Mouse (Mus musculus): Measurements from ENCODE around the gene 4930442H23Rik. TPM values are rescaled to one million over a fixed set of nuclear protein-coding genes. Genes with fewer than 3 reads are reported as not detected.

4930442H23Rik gene
- polyA plus RNA-seq, 1 experiment from 2014 or later, result not detected

DNA sequence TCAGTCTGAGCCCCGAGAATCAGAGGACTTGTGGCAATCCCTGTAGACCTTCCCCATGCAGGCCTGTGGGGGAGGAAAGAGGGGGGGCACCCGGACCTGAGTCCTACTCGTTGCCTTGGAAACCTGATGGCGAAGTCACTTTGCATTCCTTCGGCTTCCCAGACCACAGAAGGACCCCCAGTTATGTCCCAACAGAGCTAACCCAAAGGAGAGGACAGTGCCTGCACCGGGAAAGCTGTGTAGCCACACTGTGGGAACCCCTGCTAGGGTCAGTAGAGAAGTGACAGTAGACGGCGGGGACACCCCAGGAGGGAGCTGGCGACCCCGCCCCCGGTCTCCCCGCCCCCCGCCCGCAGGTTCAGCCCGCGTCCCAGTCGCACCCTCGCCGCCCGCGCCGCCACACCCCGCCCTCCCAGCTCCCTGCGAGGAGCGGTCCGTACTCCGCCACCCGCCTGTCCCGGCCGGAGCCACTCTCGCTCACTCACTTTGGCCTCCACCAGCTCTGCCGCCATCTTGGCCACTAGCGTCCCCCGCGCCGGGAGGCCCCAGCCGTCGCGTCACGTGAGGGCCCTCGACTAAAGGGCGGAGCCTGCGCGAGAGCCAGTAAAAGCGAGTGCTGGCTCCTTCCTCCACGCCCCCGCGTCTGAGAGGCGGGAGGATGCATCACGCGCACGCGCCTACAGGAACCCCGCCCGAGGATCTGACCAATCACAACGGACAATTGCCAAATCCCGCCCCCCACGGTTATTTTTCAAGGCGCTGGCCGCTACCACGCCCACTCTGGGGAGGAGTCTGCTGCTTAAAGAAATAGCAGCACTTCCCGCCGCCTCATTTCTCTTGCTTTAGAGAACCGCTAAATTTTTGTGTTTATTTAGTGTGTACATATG lies 16.2 kb downstream of the 4930442H23Rik start, which contains the start of gene Pias4:
Pias4 (minus strand) TSS at position 724 of the 887 bp plus-strand sequence.
- H3K4me1 ChIP-seq (ENCODE audit: control insufficient read depth, insufficient read depth, low read length), result peaks cover 17% of the 10 kb centered on the region
- H3K9me3 ChIP-seq (ENCODE audit: control insufficient read depth, low read length), result no peaks in the 10 kb centered on the region
- ATAC-seq (ENCODE audit: low FRiP score, low TSS enrichment) (peak; percentile 94), DNase-seq (peak; percentile 100)
- H3K27me3 ChIP-seq (ENCODE audit: control insufficient read depth, insufficient read depth, low read length), result no peaks in the 10 kb centered on the region
- H3K4me2 ChIP-seq (ENCODE audit: low read length), result peak within 1 kb of the TSS; percentile 91
- peaks cover 15% of the 10 kb centered on the region for H3K36me3 ChIP-seq (ENCODE audit: control insufficient read depth, insufficient read depth, low read length)
- peak within 1 kb of the TSS; percentile 70 for H3K27ac ChIP-seq (replicated peaks; ENCODE audit: low read depth, low read length)
- H3K9ac ChIP-seq (replicated peaks; ENCODE audit: low read length), result peak within 1 kb of the TSS; percentile 85
- under 1% methylated on average over 63 of the region's 64 CpGs for WGBS
- H3K4me3 ChIP-seq (replicated peaks; ENCODE audit: low read depth, low read length), result peak within 1 kb of the TSS; percentile 86

DNA sequence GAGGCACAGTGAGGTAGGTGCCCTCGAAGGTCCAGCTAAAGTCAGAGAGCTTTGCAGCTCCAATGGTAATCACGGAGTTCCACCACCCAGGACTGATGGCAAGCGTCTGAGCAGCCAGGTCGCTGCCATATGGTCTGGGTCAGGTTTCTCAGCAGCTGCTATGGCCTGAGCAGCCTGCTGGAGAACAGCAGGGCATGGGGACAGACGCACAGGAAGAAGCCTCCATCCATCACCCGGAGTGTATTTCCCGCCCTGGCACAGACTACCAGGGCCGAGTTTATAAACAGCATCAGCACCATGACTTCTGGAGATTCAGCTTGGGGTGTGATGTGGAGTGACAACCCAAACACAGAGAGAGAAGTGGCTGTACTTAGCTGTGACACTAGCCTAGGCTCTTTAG lies 18.5 kb downstream of the 4930442H23Rik start:
- DNase-seq, result no peak
- peaks cover 17% of the 10 kb centered on the region for H3K4me1 ChIP-seq (ENCODE audit: control insufficient read depth, insufficient read depth, low read length)
- H3K27me3 ChIP-seq (ENCODE audit: control insufficient read depth, insufficient read depth, low read length), result no peaks in the 10 kb centered on the region
- no peak overlapping the region for H3K4me3 ChIP-seq (replicated peaks; ENCODE audit: low read depth, low read length)
- no peaks in the 10 kb centered on the region for H3K9me3 ChIP-seq (ENCODE audit: control insufficient read depth, low read length)
- no peak overlapping the region; the same call in 1 of the 2 replicates for H3K9ac ChIP-seq (replicated peaks; ENCODE audit: low read length)
- no peak overlapping the region for H3K27ac ChIP-seq (replicated peaks; ENCODE audit: low read depth, low read length)
- peaks cover 36% of the 10 kb centered on the region for H3K36me3 ChIP-seq (ENCODE audit: control insufficient read depth, insufficient read depth, low read length)
- 90% methylated on average over 8 of the region's 8 CpGs for WGBS
- ATAC-seq (ENCODE audit: low FRiP score, low TSS enrichment), result no peak
- H3K4me2 ChIP-seq (ENCODE audit: low read length), result no peak overlapping the region

DNA sequence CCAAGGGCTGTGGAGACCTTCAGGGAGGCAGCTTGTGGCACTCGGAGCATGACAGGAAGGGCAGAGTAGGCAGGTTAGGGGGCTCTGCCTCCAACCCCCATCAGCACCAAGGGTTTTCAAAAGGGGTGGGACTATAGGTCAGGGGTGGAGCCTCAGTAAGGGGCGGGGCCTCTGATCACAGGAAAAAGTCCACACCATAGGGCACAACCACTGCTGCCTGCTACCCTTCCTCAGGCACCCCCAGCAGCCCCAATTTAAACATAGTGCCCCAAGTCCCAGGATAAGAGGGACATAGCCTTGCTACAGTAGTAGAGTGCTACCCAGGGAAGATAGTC lies 21.4 kb downstream of the 4930442H23Rik start:
- Histone ChIP-seq H3K9me3 (ENCODE audit: control insufficient read depth, low read length) (no peaks in the 10 kb centered on the region), H3K4me2 (ENCODE audit: low read length) (no peak overlapping the region), H3K4me3 (replicated peaks; ENCODE audit: low read depth, low read length) (no peak overlapping the region), H3K4me1 (ENCODE audit: control insufficient read depth, insufficient read depth, low read length) (peaks cover 8% of the 10 kb centered on the region), H3K36me3 (ENCODE audit: control insufficient read depth, insufficient read depth, low read length) (peaks cover 56% of the 10 kb centered on the region), H3K9ac (replicated peaks; ENCODE audit: low read length) (no peak overlapping the region), H3K27me3 (ENCODE audit: control insufficient read depth, insufficient read depth, low read length) (no peaks in the 10 kb centered on the region), H3K27ac (replicated peaks; ENCODE audit: low read depth, low read length) (no peak overlapping the region)
- DNase-seq, result no peak
- ATAC-seq (ENCODE audit: low FRiP score, low TSS enrichment), result no peak
- 79% methylated on average over 2 of the region's 2 CpGs for WGBS

- Histone ChIP-seq H3K27me3 (ENCODE audit: control insufficient read depth, insufficient read depth, low read length) (no peaks in the 10 kb centered on the region), H3K4me2 (ENCODE audit: low read length) (no peak overlapping the region), H3K27ac (replicated peaks; ENCODE audit: low read depth, low read length) (no peak overlapping the region), H3K4me3 (replicated peaks; ENCODE audit: low read depth, low read length) (no peak overlapping the region), H3K9ac (replicated peaks; ENCODE audit: low read length) (no peak overlapping the region), H3K4me1 (ENCODE audit: control insufficient read depth, insufficient read depth, low read length) (peaks cover 5% of the 10 kb centered on the region), H3K36me3 (ENCODE audit: control insufficient read depth, insufficient read depth, low read length) (peaks cover 62% of the 10 kb centered on the region), H3K9me3 (ENCODE audit: control insufficient read depth, low read length) (no peaks in the 10 kb centered on the region)
- DNase-seq (no peak), ATAC-seq (ENCODE audit: low FRiP score, low TSS enrichment) (no peak)
- WGBS, result 96% methylated on average over 7 of the region's 8 CpGs
These were observed 21.9 kb downstream of the 4930442H23Rik start for GRCm38 (mm10) chr10:81161602-81162317.

DNA sequence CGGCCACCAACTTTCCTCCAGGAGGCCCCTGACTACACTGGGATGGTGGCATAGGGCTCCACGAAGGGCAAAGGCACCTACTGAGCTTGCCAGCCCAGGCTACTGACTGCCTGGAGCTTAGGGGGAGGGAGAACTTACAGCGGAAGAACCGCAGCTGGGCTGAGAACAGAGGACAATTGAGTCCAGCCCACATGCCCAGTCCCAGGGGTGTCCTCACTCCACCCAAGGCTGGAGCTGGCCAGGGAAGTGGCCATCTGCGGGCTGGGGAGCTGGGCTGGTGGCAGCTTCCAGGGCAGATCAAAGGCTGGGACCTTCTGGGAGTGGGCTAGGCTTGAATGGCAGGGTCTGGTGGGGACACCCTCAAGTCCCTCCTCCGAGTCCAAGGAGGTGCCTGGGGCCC lies 28.9 kb downstream of the 4930442H23Rik start:
- 84% methylated on average over 6 of the region's 6 CpGs for WGBS
- H3K36me3 ChIP-seq (ENCODE audit: control insufficient read depth, insufficient read depth, low read length), result peaks cover 81% of the 10 kb centered on the region

GRCm38 (mm10) chr10:81154313-81154712 lies 29.3 kb downstream of the 4930442H23Rik start:
- H3K27me3 ChIP-seq (ENCODE audit: control insufficient read depth, insufficient read depth, low read length), result no peaks in the 10 kb centered on the region
- peaks cover 83% of the 10 kb centered on the region for H3K36me3 ChIP-seq (ENCODE audit: control insufficient read depth, insufficient read depth, low read length)
- no peak overlapping the region for H3K4me2 ChIP-seq (ENCODE audit: low read length)
- no peak for DNase-seq
- H3K4me3 ChIP-seq (replicated peaks; ENCODE audit: low read depth, low read length), result no peak overlapping the region
- no peak overlapping the region for H3K9ac ChIP-seq (replicated peaks; ENCODE audit: low read length)
- 93% methylated on average over 12 of the region's 12 CpGs for WGBS
- no peaks in the 10 kb centered on the region for H3K9me3 ChIP-seq (ENCODE audit: control insufficient read depth, low read length)
- no peak overlapping the region for H3K27ac ChIP-seq (replicated peaks; ENCODE audit: low read depth, low read length)
- no peak for ATAC-seq (ENCODE audit: low FRiP score, low TSS enrichment)
- no peaks in the 10 kb centered on the region for H3K4me1 ChIP-seq (ENCODE audit: control insufficient read depth, insufficient read depth, low read length)

More for the DNA sequence above, 28.9 kb downstream of the 4930442H23Rik start:
- H3K4me1 ChIP-seq (ENCODE audit: control insufficient read depth, insufficient read depth, low read length), result no peaks in the 10 kb centered on the region
- ATAC-seq (ENCODE audit: low FRiP score, low TSS enrichment), result no peak
- no peak overlapping the region for H3K9ac ChIP-seq (replicated peaks; ENCODE audit: low read length)
- H3K4me3 ChIP-seq (replicated peaks; ENCODE audit: low read depth, low read length), result no peak overlapping the region
- H3K4me2 ChIP-seq (ENCODE audit: low read length), result no peak overlapping the region
- no peak overlapping the region for H3K27ac ChIP-seq (replicated peaks; ENCODE audit: low read depth, low read length)
- no peaks in the 10 kb centered on the region for H3K9me3 ChIP-seq (ENCODE audit: control insufficient read depth, low read length)
- no peaks in the 10 kb centered on the region for H3K27me3 ChIP-seq (ENCODE audit: control insufficient read depth, insufficient read depth, low read length)
- DNase-seq, result no peak

- no peak overlapping the region for H3K9ac ChIP-seq (replicated peaks; ENCODE audit: low read length)
- peaks cover 83% of the 10 kb centered on the region for H3K36me3 ChIP-seq (ENCODE audit: control insufficient read depth, insufficient read depth, low read length)
- H3K27me3 ChIP-seq (ENCODE audit: control insufficient read depth, insufficient read depth, low read length), result no peaks in the 10 kb centered on the region
- 0 out of 2 replicates have a peak overlapping the region, but pooled peaks have one; percentile 9 for H3K27ac ChIP-seq (replicated peaks; ENCODE audit: low read depth, low read length)
- no peak overlapping the region for H3K4me3 ChIP-seq (replicated peaks; ENCODE audit: low read depth, low read length)
- no peak overlapping the region for H3K4me2 ChIP-seq (ENCODE audit: low read length)
- WGBS, result 87% methylated on average over 12 of the region's 12 CpGs
- ATAC-seq (ENCODE audit: low FRiP score, low TSS enrichment), result no peak
- no peak for DNase-seq
- H3K4me1 ChIP-seq (ENCODE audit: control insufficient read depth, insufficient read depth, low read length), result no peaks in the 10 kb centered on the region
- H3K9me3 ChIP-seq (ENCODE audit: control insufficient read depth, low read length), result no peaks in the 10 kb centered on the region
These were observed 31.0 kb downstream of the 4930442H23Rik start for GRCm38 (mm10) chr10:81152609-81153008.

- Histone ChIP-seq H3K9me3 (ENCODE audit: control insufficient read depth, low read length) (no peaks in the 10 kb centered on the region), H3K9ac (replicated peaks; ENCODE audit: low read length) (no peak overlapping the region), H3K27me3 (ENCODE audit: control insufficient read depth, insufficient read depth, low read length) (no peaks in the 10 kb centered on the region), H3K36me3 (ENCODE audit: control insufficient read depth, insufficient read depth, low read length) (peaks cover 82% of the 10 kb centered on the region), H3K27ac (replicated peaks; ENCODE audit: low read depth, low read length) (no peak overlapping the region), H3K4me2 (ENCODE audit: low read length) (no peak overlapping the region), H3K4me1 (ENCODE audit: control insufficient read depth, insufficient read depth, low read length) (no peaks in the 10 kb centered on the region), H3K4me3 (replicated peaks; ENCODE audit: low read depth, low read length) (no peak overlapping the region)
- no peak for ATAC-seq (ENCODE audit: low FRiP score, low TSS enrichment)
- WGBS, result 79% methylated on average over 6 of the region's 6 CpGs
- DNase-seq, result no peak
These were observed 32.4 kb downstream of the 4930442H23Rik start for GRCm38 (mm10) chr10:81151261-81151660.
